ENCODE assay signal across 10 mouse cellular contexts in genomic region chr3:153148887-153149286, GRCm38 (mm10).
DNase-seq lines count a peak whose midpoint lies in the region; ATAC-seq and TF ChIP-seq lines count a peak whose summit lies in the region.
"Had no signal": no experiment of that assay in that cellular context is flagged by ENCODE, and none has a peak within 500 bp of the region (broad histone marks: within the 10 kb centered on the region; RNA-seq: fewer than 3 reads in every experiment).

No protein-coding gene starts in this region.

- intact Hi-C loops in heart, postnatal 36 days (cut with DNase I), result no loop called here

- no peaks in the 10 kb centered on the region for H3K27me3 ChIP-seq in lung, embryonic 14.5 days (ENCODE audit: insufficient read depth, low read length)
- no peaks in the 10 kb centered on the region for H3K27me3 ChIP-seq in forebrain, postnatal 0 days (ENCODE audit: insufficient read depth, low read length)

- no peak overlapping the region for H3K4me3 ChIP-seq in lung, embryonic 14.5 days (ENCODE audit: low read depth, low read length)
- H3K4me3 ChIP-seq in forebrain, postnatal 0 days (ENCODE audit: low read depth, low read length), result no peak overlapping the region
- H3K4me3 ChIP-seq: erythroblast, embryonic 14.5 days; myocyte had no signal

- no peak overlapping the region for H3K4me2 ChIP-seq in lung, embryonic 14.5 days
- no peak overlapping the region for H3K4me2 ChIP-seq in forebrain, postnatal 0 days (ENCODE audit: low read depth)

- WGBS in lung, embryonic 14.5 days, result 21% methylated on average over 2 of the region's 2 CpGs
- WGBS in forebrain, postnatal 0 days, result 15% methylated on average over 2 of the region's 2 CpGs

- DNase-seq in heart, adult 11 months, result peak; percentile 90
- no peak for DNase-seq in heart, postnatal 36 days
- DNase-seq in R1 (ENCODE audit: low read depth, low spot score), result peak; percentile 48
- DNase-seq in kidney, adult 11 months, result peak; percentile 57
- DNase-seq in lung, embryonic 14.5 days, result no peak
- DNase-seq in left cerebral cortex, adult 8-10 months (ENCODE audit: low spot score in 2 of 2), result no peak
- no peak for DNase-seq in forebrain, postnatal 0 days
- no peak for DNase-seq in gastrocnemius, postnatal 4 days (ENCODE audit: low spot score in 2 of 2)

- no peak overlapping the region for H3K27ac ChIP-seq in lung, embryonic 14.5 days (ENCODE audit: low read depth)
- H3K27ac ChIP-seq in forebrain, postnatal 0 days (ENCODE audit: low read depth, low read length), result no peak overlapping the region

- no peaks in the 10 kb centered on the region for H3K36me3 ChIP-seq in lung, embryonic 14.5 days (ENCODE audit: insufficient read depth)
- no peaks in the 10 kb centered on the region for H3K36me3 ChIP-seq in forebrain, postnatal 0 days (ENCODE audit: insufficient read depth)

- no peak for TF ChIP-seq CTCF in lung, embryonic 14.5 days (IDR thresholded peaks at IDR 0.05; ENCODE audit: low read depth)
- no peak for TF ChIP-seq CTCF in forebrain, postnatal 0 days (IDR thresholded peaks at IDR 0.05; ENCODE audit: low read depth)

- no peaks in the 10 kb centered on the region for H3K9me3 ChIP-seq in lung, embryonic 14.5 days (ENCODE audit: low read depth, low read length)
- no peaks in the 10 kb centered on the region for H3K9me3 ChIP-seq in forebrain, postnatal 0 days (ENCODE audit: low read length)

- H3K4me1 ChIP-seq in lung, embryonic 14.5 days (ENCODE audit: insufficient read depth), result no peaks in the 10 kb centered on the region
- no peaks in the 10 kb centered on the region for H3K4me1 ChIP-seq in forebrain, postnatal 0 days (ENCODE audit: insufficient read depth)

- H3K9ac ChIP-seq in lung, embryonic 14.5 days, result no peak overlapping the region
- no peak overlapping the region for H3K9ac ChIP-seq in forebrain, postnatal 0 days

- peak; percentile 63 for ATAC-seq in lung, embryonic 14.5 days (ENCODE audit: insufficient read depth)
- ATAC-seq in forebrain, postnatal 0 days, result no peak

Comparison
In these comparisons a context has a peak if more than half of its experiments do, and no peak if none do; other contexts are left out.
1. DNase-seq: peak in heart, adult 11 months (single experiment), R1 (single experiment) and kidney, adult 11 months (single experiment); none in heart, postnatal 36 days (0 of 2), lung, embryonic 14.5 days (single experiment), left cerebral cortex, adult 8-10 months (0 of 2), forebrain, postnatal 0 days (single experiment) and gastrocnemius, postnatal 4 days (0 of 2).